Mouse (Mus musculus): ENCODE results near the gene Tenm1. TPM values are rescaled to one million over a fixed set of nuclear protein-coding genes. Genes with fewer than 3 reads are reported as not detected.

Gene Tenm1
- polyA plus RNA-seq, 1 experiment from 2014 or later: 1.2 TPM

DNA sequence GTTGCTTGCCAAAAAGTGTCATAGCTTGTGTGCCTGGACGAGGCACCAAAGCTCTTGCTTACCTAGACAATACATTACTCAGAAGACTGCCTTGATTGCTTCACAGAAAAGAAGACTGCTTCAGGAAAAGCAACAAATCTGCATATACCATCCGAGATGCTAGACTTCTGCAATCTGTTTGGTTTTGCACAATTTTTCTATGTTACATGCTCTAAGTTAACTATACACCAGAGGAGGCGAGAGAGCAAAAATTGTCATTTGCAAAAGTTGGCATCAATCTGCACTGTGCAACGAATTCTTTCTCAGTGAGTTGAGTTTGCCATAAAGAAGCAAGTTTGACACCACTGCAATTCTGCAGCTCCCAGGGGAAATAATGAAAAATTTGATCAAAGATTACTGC is 193.1 kb downstream of the Tenm1 start:
- no peak overlapping the region for H3K4me2 ChIP-seq (replicated peaks)
- no peaks in the 10 kb centered on the region for H3K27me3 ChIP-seq
- H3K4me3 ChIP-seq: no peak overlapping the region
- no peak overlapping the region for H3K9ac ChIP-seq
- H3K27ac ChIP-seq: no peak overlapping the region
- 82% methylated on average over 4 of the region's 4 CpGs for WGBS
- no peaks in the 10 kb centered on the region for H3K9me3 ChIP-seq
- no peaks in the 10 kb centered on the region for H3K4me1 ChIP-seq
- no peaks in the 10 kb centered on the region for H3K36me3 ChIP-seq
- no peak for ATAC-seq (ENCODE audit: insufficient number of reproducible peaks, insufficient read depth, low FRiP score, low TSS enrichment)

DNA sequence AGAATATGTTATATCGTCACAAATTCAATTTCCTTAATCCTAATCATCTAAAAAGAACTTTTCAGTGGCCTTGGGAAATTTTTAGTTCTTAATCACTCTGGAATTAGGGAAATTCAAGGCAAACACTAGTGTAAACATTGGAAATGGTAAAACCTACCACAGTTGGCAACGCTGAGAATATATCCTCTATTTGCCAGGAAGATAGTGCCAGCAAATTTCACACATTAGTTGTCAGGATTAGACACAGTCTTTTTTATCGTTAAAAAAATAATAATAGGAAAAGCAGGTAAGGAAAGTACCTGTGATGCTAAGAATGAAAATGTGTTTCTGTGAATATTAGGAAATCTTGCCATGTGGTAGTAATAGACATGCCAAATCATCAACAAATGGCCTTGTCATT is 223.9 kb downstream of the Tenm1 start:
- WGBS: 89% methylated on average over 3 of the region's 3 CpGs
- ATAC-seq (ENCODE audit: insufficient number of reproducible peaks, insufficient read depth, low FRiP score, low TSS enrichment): no peak
- H3K4me2 ChIP-seq (replicated peaks): no peak overlapping the region

DNA sequence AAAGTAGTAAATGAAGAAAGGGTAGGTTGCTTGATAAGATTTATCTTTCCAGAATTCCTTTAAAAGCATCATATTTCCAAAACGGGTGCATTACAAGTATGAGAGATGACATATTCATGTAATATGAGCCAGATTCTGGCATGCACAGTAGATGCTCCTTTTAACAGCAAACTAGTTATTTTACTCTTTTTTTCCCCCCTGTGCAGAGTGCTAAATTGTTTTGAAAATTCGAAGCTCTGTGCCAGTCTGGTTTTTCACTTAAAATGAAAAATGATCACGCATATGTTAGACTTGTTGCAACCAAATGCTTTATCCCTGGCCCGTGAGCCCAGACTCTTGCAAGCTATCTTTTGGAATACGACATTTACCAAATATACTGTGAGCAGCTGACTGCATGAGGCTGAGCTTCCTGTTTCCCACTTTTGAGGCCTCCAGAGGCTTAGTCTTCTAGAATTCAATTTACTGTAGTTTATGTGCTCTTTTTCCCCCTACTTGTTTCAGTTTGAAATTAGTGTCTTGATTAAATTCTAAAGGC is 226.6 kb downstream of the Tenm1 start:
- no peak for ATAC-seq (ENCODE audit: insufficient number of reproducible peaks, insufficient read depth, low FRiP score, low TSS enrichment)
- WGBS: 65% methylated on average over 5 of the region's 5 CpGs
- no peak overlapping the region for H3K4me2 ChIP-seq (replicated peaks)
- H3K9ac ChIP-seq: no peak overlapping the region
- no peak overlapping the region for H3K4me3 ChIP-seq
- no peaks in the 10 kb centered on the region for H3K9me3 ChIP-seq
- no peaks in the 10 kb centered on the region for H3K36me3 ChIP-seq
- H3K4me1 ChIP-seq: no peaks in the 10 kb centered on the region
- no peaks in the 10 kb centered on the region for H3K27me3 ChIP-seq
- H3K27ac ChIP-seq: no peak overlapping the region

More for the DNA sequence above, 223.9 kb downstream of the Tenm1 start:
- no peaks in the 10 kb centered on the region for H3K4me1 ChIP-seq
- H3K27ac ChIP-seq: no peak overlapping the region
- H3K27me3 ChIP-seq: no peaks in the 10 kb centered on the region
- H3K9me3 ChIP-seq: no peaks in the 10 kb centered on the region
- H3K4me3 ChIP-seq: no peak overlapping the region
- H3K9ac ChIP-seq: no peak overlapping the region
- H3K36me3 ChIP-seq: no peaks in the 10 kb centered on the region

DNA sequence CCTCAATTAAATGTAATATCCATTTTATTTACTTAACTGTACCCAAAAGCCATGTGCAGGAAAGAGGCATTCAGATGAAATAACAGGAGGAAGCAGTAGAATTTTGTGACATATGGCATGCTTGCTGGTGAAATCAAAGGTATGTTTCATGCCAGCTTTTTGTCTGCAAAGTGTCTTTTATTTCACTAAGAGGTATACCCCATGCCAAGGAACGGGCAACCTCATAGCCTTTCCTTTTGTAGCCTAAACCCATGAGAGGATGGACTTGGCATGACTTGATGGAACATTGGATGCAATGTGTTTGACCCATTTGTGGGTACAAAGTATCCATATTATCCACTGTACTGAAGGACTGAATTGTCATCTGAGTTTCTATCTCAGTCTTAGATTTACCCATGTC is 246.0 kb downstream of the Tenm1 start:
- Histone ChIP-seq H3K4me1 (no peaks in the 10 kb centered on the region), H3K9me3 (no peaks in the 10 kb centered on the region), H3K4me3 (no peak overlapping the region), H3K36me3 (no peaks in the 10 kb centered on the region), H3K9ac (no peak overlapping the region), H3K4me2 (replicated peaks) (no peak overlapping the region), H3K27ac (no peak overlapping the region), H3K27me3 (no peaks in the 10 kb centered on the region)
- no peak for ATAC-seq (ENCODE audit: insufficient number of reproducible peaks, insufficient read depth, low FRiP score, low TSS enrichment)
- WGBS: 78% methylated on average over 1 of the region's 1 CpGs

DNA sequence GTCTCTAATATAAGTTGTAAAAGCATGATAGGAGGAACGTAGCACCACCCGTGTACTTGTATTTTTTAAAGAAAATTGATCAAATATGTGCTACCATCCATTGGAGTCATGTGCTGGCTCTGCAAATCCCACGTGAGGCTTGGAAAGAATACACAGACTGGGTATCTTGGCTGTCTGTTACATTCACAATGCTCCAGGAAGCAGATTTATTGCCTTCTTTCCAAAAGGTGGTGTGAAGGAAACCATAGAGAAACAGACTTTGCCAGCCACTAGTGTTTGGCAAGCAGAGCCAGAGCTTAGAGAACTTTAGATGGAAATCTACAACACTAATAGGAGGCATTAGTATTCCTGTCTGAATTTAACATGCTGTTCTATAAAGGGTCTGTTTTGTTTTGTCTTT is 277.4 kb downstream of the Tenm1 start:
- WGBS: 79% methylated on average over 3 of the region's 3 CpGs
- no peak for ATAC-seq (ENCODE audit: insufficient number of reproducible peaks, insufficient read depth, low FRiP score, low TSS enrichment)
- Histone ChIP-seq H3K4me3 (no peak overlapping the region), H3K9me3 (no peaks in the 10 kb centered on the region), H3K36me3 (no peaks in the 10 kb centered on the region), H3K4me1 (no peaks in the 10 kb centered on the region), H3K27ac (no peak overlapping the region), H3K4me2 (replicated peaks) (no peak overlapping the region), H3K27me3 (no peaks in the 10 kb centered on the region), H3K9ac (no peak overlapping the region)

DNA sequence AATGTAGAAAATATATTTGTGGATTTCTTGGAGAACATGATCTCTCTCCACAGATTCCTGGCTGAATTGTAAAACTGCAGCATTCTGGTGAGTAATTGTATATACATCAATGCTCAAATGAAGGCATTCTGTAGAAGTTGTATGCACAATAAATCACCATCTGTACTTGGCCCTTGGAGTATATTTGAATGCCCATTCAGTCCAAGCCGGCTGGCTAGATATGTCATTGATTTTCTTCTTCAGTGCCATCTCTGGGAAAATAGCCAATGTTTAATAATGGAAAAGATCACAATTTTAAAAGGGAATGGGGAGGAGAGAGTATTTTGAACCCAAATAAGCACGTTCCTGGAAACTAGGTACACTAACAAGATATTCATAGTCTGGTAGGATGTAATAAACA is 299.2 kb downstream of the Tenm1 start:
- Histone ChIP-seq H3K9ac (no peak overlapping the region), H3K4me1 (no peaks in the 10 kb centered on the region), H3K4me3 (no peak overlapping the region), H3K36me3 (no peaks in the 10 kb centered on the region), H3K9me3 (no peaks in the 10 kb centered on the region), H3K27ac (no peak overlapping the region), H3K27me3 (no peaks in the 10 kb centered on the region), H3K4me2 (replicated peaks) (no peak overlapping the region)
- 63% methylated on average over 2 of the region's 2 CpGs for WGBS
- no peak for ATAC-seq (ENCODE audit: insufficient number of reproducible peaks, insufficient read depth, low FRiP score, low TSS enrichment)

DNA sequence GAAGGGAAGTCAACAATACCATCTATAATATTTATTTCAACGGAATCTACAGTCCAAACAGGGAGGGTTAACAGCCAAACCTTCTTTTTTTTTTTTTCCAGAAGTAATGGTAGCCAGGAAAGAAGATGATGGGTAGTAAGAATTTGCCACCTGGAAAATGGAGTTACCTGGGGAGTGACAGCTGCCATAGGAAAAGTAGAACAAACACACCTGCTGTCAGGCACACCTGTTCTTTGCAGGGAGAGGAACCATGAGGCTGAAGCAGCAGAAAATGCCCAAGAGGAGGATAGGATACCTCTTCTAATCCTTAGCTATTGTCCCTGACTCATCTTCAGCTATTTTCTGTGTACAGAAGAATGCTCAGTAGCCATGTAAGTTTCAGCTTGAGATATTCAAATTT is 306.4 kb downstream of the Tenm1 start:
- Histone ChIP-seq H3K9me3 (no peaks in the 10 kb centered on the region), H3K27me3 (no peaks in the 10 kb centered on the region), H3K4me1 (no peaks in the 10 kb centered on the region), H3K4me3 (no peak overlapping the region), H3K27ac (no peak overlapping the region), H3K9ac (no peak overlapping the region), H3K4me2 (replicated peaks) (no peak overlapping the region), H3K36me3 (no peaks in the 10 kb centered on the region)
- ATAC-seq (ENCODE audit: insufficient number of reproducible peaks, insufficient read depth, low FRiP score, low TSS enrichment): no peak
- WGBS: 73% methylated on average over 1 of the region's 1 CpGs

DNA sequence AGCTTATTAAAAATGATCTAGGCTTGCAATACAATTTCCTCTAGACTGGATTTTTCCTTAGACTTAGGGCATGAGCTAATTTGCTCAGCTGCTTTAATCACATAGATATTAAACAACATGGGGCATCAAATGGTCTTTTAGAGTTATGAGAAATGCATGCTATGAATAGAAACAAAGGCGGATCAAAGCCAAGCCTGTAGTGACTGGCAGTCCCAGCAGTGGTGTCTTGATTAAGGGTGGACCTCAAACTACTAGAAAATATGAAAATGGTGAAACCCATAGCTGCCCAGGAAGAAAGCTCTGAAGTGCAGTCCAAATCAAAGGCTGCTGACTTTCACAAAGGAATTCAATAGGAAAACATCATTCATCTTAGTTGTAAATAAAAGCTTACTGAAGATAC is 306.9 kb downstream of the Tenm1 start:
- H3K27me3 ChIP-seq: no peaks in the 10 kb centered on the region
- no peaks in the 10 kb centered on the region for H3K9me3 ChIP-seq
- WGBS: 95% methylated on average over 1 of the region's 1 CpGs
- H3K9ac ChIP-seq: no peak overlapping the region
- H3K27ac ChIP-seq: no peak overlapping the region
- no peak for ATAC-seq (ENCODE audit: insufficient number of reproducible peaks, insufficient read depth, low FRiP score, low TSS enrichment)
- H3K4me2 ChIP-seq (replicated peaks): no peak overlapping the region
- no peaks in the 10 kb centered on the region for H3K4me1 ChIP-seq
- H3K4me3 ChIP-seq: no peak overlapping the region
- no peaks in the 10 kb centered on the region for H3K36me3 ChIP-seq

DNA sequence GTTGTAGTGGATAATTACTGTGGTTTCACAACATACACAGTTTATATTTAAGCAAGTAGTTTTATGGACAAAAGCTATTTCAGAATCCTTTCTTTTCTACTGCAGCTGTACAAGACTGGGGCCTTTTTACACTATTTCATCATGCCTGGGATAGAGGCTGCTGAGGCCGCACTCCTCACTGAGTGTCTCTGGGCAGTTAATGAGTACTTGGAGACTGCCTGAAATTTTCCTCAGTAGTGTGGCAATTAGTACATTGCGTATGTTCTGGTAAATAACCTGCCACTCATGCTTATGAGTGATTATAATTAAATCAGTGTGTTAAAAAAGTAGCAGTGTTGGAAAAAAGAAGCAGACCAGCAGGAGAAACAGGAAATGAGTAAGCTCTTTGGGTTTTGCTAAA is 442.8 kb downstream of the Tenm1 start:
- Histone ChIP-seq H3K9me3 (no peaks in the 10 kb centered on the region), H3K9ac (no peak overlapping the region), H3K36me3 (no peaks in the 10 kb centered on the region), H3K4me3 (no peak overlapping the region), H3K4me2 (replicated peaks) (no peak overlapping the region), H3K27ac (no peak overlapping the region), H3K4me1 (no peaks in the 10 kb centered on the region), H3K27me3 (no peaks in the 10 kb centered on the region)
- no peak for ATAC-seq (ENCODE audit: insufficient number of reproducible peaks, insufficient read depth, low FRiP score, low TSS enrichment)
- WGBS: 46% methylated on average over 2 of the region's 2 CpGs

DNA sequence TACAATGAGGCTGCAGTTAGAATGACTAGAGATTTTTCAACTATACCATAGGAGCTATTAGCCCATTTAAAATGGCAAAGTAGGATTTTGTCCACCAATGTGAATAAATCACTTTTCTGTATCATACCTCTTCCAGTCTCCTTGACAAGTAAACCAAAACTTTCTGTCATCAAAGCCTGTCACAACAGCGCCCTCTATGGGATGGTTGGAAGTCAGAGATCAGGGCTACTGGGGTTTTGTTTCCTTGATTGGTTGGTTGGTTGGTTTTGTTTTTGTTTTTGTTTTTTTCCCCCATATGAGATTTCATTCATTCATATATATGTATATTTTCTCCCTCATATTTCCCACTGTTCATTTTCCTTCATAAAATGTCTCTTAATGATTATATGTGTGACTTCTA is 455.4 kb downstream of the Tenm1 start:
- ATAC-seq (ENCODE audit: insufficient number of reproducible peaks, insufficient read depth, low FRiP score, low TSS enrichment): no peak
- no peaks in the 10 kb centered on the region for H3K4me1 ChIP-seq
- H3K36me3 ChIP-seq: no peaks in the 10 kb centered on the region
- no peaks in the 10 kb centered on the region for H3K27me3 ChIP-seq
- H3K27ac ChIP-seq: no peak overlapping the region
- 0% methylated on average over 1 of the region's 1 CpGs for WGBS
- no peaks in the 10 kb centered on the region for H3K9me3 ChIP-seq
- no peak overlapping the region for H3K4me3 ChIP-seq
- no peak overlapping the region for H3K4me2 ChIP-seq (replicated peaks)
- no peak overlapping the region for H3K9ac ChIP-seq

DNA sequence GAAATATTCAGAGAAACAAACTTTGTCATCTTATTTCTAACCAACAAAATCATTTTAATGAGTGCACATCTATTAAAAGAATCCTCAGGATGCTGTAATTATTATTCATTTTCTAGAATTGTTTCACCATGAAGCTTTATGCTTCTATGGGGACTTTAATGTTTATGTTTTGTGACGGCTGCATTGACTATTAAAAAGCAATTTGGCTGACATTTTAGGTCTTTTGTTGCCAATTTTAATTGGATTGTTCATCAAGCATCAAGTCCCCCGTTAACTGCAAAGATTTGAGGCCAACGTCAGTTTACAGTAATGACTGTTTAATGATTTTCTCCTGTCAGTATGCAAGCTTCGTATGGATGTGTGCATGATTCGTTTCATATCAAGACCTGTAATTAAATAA is 461.3 kb downstream of the Tenm1 start:
- no peak overlapping the region for H3K4me2 ChIP-seq (replicated peaks)
- no peak for ATAC-seq (ENCODE audit: insufficient number of reproducible peaks, insufficient read depth, low FRiP score, low TSS enrichment)
- H3K9ac ChIP-seq: no peak overlapping the region
- no peaks in the 10 kb centered on the region for H3K27me3 ChIP-seq
- 64% methylated on average over 5 of the region's 5 CpGs for WGBS
- no peak overlapping the region for H3K27ac ChIP-seq
- H3K36me3 ChIP-seq: no peaks in the 10 kb centered on the region
- H3K9me3 ChIP-seq: no peaks in the 10 kb centered on the region
- no peaks in the 10 kb centered on the region for H3K4me1 ChIP-seq
- no peak overlapping the region for H3K4me3 ChIP-seq

DNA sequence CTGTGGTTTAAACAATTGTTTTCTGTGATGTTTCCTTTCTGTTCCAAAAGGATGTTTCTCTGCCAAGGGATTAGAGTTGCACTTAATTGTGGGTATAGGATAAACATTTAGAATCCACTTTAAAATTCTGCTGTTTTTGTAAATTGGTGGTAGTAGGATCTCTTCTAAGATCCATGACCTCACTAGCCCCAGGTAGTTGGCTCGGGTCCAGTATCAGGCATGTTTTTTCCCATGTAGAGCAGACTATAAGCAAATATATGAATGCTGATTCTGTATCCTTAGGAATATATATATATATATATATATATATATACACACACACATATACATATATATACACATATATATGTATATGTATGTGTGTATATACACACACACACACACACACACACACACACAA is 567.2 kb downstream of the Tenm1 start:
- no peaks in the 10 kb centered on the region for H3K27me3 ChIP-seq
- no peak for ATAC-seq (ENCODE audit: insufficient number of reproducible peaks, insufficient read depth, low FRiP score, low TSS enrichment)
- H3K36me3 ChIP-seq: no peaks in the 10 kb centered on the region
- no peak overlapping the region for H3K4me2 ChIP-seq (replicated peaks)
- WGBS: 67% methylated on average over 1 of the region's 1 CpGs
- no peak overlapping the region for H3K27ac ChIP-seq
- no peaks in the 10 kb centered on the region for H3K9me3 ChIP-seq
- no peaks in the 10 kb centered on the region for H3K4me1 ChIP-seq
- H3K9ac ChIP-seq: no peak overlapping the region
- no peak overlapping the region for H3K4me3 ChIP-seq

DNA sequence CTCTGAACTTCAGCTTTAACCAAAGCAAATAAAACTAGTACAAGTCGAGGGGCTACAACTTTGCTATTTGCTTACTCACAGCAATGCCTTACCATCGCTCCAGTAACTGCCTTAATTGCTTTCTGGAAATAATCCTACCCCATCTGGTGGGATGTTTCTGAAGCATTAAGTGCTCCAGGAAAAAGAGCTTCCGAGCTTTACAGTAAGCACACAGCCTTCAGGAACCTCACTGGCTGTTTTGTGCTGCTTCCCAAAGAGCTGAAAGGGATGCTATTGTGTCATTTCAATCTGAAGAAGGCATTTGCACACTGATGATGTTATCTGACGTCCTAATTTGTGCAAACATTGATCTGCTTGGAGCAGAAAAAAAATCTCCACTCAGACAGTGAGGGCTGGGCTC is 647.4 kb downstream of the Tenm1 start:
- no peaks in the 10 kb centered on the region for H3K4me1 ChIP-seq
- no peak for ATAC-seq (ENCODE audit: insufficient number of reproducible peaks, insufficient read depth, low FRiP score, low TSS enrichment)
- H3K4me3 ChIP-seq: no peak overlapping the region
- no peak overlapping the region for H3K27ac ChIP-seq
- WGBS: 42% methylated on average over 4 of the region's 4 CpGs
- no peak overlapping the region for H3K9ac ChIP-seq
- H3K36me3 ChIP-seq: no peaks in the 10 kb centered on the region
- H3K9me3 ChIP-seq: no peaks in the 10 kb centered on the region
- no peak overlapping the region for H3K4me2 ChIP-seq (replicated peaks)
- no peaks in the 10 kb centered on the region for H3K27me3 ChIP-seq

All from embryonic facial prominence, embryonic 12.5 days (tissue).